Mouse (Mus musculus): ENCODE measurements at regions not wholly inside any gene's neighbourhood (a gene's known extent, or its start where the extent isn't known, plus 50 kb on each side); places are given as distances from the start of the nearest gene placed in this dataset.

GRCm38 (mm10) chr1:130524744-130525143 is 62.2 kb upstream of the Cd55 start:
- no peaks in the 10 kb centered on the region for H3K4me1 ChIP-seq
- no peaks in the 10 kb centered on the region for H3K36me3 ChIP-seq
- H3K9me3 ChIP-seq: no peaks in the 10 kb centered on the region
- no peak overlapping the region for H3K4me3 ChIP-seq (replicated peaks)
- no peak overlapping the region for H3K27ac ChIP-seq
- H3K4me2 ChIP-seq: no peak overlapping the region
- no peak for ATAC-seq (ENCODE audit: insufficient read depth, low FRiP score, low read depth)
- H3K27me3 ChIP-seq (replicated peaks): no peaks in the 10 kb centered on the region
- 24% methylated on average over 5 of the region's 5 CpGs for WGBS
- no peak overlapping the region for H3K9ac ChIP-seq

DNA sequence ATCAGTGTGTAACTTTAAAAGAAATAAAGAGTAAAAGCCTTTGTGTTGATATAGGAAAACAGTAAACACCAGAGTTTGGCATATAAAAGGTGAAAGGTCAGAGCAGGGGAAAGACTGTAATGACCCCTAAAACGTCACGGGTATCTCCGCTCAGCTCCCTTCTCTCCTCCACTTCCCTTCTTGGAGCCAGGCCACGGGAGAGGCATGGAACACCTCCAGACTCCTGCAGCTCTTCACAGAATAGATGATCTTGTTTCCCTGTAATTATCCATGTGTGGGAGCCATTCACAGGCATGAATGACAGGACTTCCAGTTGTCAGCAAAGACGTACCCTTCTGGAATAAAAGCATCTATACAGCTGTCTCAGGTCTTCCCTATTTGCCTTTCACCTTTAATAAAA is 55.3 kb upstream of the Cd55 start:
- Histone ChIP-seq H3K36me3 (no peaks in the 10 kb centered on the region), H3K4me1 (peaks cover 11% of the 10 kb centered on the region; the same call in 1 of the 2 replicates), H3K4me2 (no peak overlapping the region), H3K9ac (no peak overlapping the region), H3K27ac (no peak overlapping the region), H3K4me3 (replicated peaks) (no peak overlapping the region), H3K9me3 (no peaks in the 10 kb centered on the region), H3K27me3 (replicated peaks) (no peaks in the 10 kb centered on the region)
- ATAC-seq (ENCODE audit: insufficient read depth, low FRiP score, low read depth): no peak
- WGBS: 62% methylated on average over 5 of the region's 5 CpGs

DNA sequence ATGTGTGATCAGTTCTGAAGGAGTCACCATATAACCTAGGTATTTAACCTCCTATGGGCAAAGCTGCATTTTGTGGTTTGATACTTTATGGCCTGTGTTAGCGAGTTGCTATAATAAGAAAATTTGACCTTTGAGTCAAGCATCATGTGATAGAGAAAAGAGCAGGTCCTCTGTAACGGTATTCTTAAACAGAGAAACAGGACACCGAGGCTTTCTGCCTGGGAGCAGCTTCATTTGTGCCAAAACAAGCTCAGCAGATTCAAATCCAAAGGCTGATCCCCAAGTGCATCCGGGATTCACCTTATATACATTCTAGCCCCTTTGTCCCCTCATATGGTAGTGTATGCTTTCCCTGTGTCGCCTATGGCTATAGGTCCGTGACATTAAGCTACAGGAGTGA is 54.1 kb upstream of the Cd55 start:
- Histone ChIP-seq H3K27ac (no peak overlapping the region), H3K36me3 (no peaks in the 10 kb centered on the region), H3K9ac (no peak overlapping the region), H3K4me3 (replicated peaks) (no peak overlapping the region), H3K9me3 (no peaks in the 10 kb centered on the region), H3K4me2 (no peak overlapping the region), H3K4me1 (peaks cover 17% of the 10 kb centered on the region), H3K27me3 (replicated peaks) (no peaks in the 10 kb centered on the region)
- WGBS: 72% methylated on average over 6 of the region's 6 CpGs
- no peak for ATAC-seq (ENCODE audit: insufficient read depth, low FRiP score, low read depth)

DNA sequence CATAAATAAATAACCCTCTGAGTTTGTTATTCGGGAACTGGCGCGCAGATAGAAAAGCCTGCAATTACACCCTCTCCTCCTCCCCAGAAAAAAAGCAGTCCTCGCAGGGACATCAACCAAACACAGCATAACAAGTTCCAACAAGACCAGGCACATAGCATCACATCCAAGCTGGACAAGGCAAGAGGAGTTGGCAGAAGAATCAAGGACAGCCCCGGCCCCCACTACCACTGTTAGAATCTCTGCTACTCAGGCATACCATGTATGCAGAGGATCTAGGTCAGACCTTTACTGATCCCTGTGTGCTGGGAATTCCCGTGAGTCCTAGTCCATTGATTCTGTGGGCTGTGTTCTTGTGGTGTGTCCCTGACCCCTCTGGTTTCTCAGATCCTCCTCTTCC is 52.8 kb upstream of the Cd55 start:
- H3K27ac ChIP-seq: no peak overlapping the region
- no peak overlapping the region for H3K9ac ChIP-seq
- H3K27me3 ChIP-seq (replicated peaks): no peaks in the 10 kb centered on the region
- no peaks in the 10 kb centered on the region for H3K36me3 ChIP-seq
- H3K9me3 ChIP-seq: no peaks in the 10 kb centered on the region
- 62% methylated on average over 6 of the region's 6 CpGs for WGBS
- H3K4me2 ChIP-seq: no peak overlapping the region
- H3K4me3 ChIP-seq (replicated peaks): no peak overlapping the region
- H3K4me1 ChIP-seq: peaks cover 17% of the 10 kb centered on the region
- no peak for ATAC-seq (ENCODE audit: insufficient read depth, low FRiP score, low read depth)

GRCm38 (mm10) chr1:130513482-130513881 is 50.9 kb upstream of the Cd55 start:
- no peak for ATAC-seq (ENCODE audit: insufficient read depth, low FRiP score, low read depth)
- peak overlapping the region; percentile 31; the same call in 1 of the 2 replicates for H3K27ac ChIP-seq
- 61% methylated on average over 1 of the region's 1 CpGs for WGBS

DNA sequence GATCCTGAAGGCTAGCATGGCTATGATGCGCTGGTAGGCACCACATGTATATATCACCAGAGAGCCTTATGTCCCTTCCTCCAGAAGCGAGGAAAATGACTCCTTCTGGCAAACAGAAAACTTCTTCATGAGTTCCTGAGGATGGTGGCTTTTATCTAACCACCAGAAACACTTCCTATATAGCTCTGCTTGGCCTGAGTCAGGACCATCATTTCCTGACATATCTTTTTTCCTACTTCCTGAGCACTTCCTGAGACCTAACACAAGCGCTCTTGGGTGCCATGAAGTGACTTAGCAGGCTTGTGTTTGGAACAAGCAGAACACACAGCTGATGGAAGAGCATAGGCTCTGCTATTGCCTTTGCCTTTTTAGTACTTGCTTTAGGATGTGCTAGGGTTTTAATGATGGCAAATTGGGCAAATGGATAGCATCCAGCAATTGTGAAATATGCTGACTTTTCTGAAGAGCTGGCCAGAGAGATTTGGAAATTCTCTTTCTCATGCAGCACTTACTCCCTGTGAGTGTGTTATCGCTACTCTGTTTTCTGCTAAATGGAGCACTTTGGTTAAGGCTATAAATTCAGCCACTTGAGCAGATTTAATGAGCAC is 50.4 kb upstream of the Cd55 start:
- Histone ChIP-seq H3K4me3 (replicated peaks) (no peak overlapping the region), H3K4me2 (no peak overlapping the region), H3K4me1 (peaks cover 21% of the 10 kb centered on the region), H3K27me3 (replicated peaks) (no peaks in the 10 kb centered on the region), H3K9me3 (no peaks in the 10 kb centered on the region), H3K27ac (peak overlapping the region; percentile 65), H3K36me3 (no peaks in the 10 kb centered on the region), H3K9ac (no peak overlapping the region)
- 75% methylated on average over 4 of the region's 4 CpGs for WGBS
- ATAC-seq (ENCODE audit: insufficient read depth, low FRiP score, low read depth): no peak

More at GRCm38 (mm10) chr1:130513482-130513881, 50.9 kb upstream of the Cd55 start:
- no peaks in the 10 kb centered on the region for H3K9me3 ChIP-seq
- no peak overlapping the region for H3K9ac ChIP-seq
- H3K4me3 ChIP-seq (replicated peaks): no peak overlapping the region
- H3K27me3 ChIP-seq (replicated peaks): no peaks in the 10 kb centered on the region
- no peaks in the 10 kb centered on the region for H3K36me3 ChIP-seq
- peaks cover 21% of the 10 kb centered on the region for H3K4me1 ChIP-seq
- no peak overlapping the region for H3K4me2 ChIP-seq

All from stomach, embryonic 15.5 days (tissue).